Mouse (Mus musculus) adrenal gland, adult (tissue): ENCODE measurements around the gene Slc4a4.

Experiments used
- DNase-seq, 2 experiments: peaks; one replicate each; pipeline ENCODE4 v3.0.0; 2022 to 2023; ENCODE audit warnings: low spot score in 1 of 2; ENCODE audit not compliant: inconsistent age in 2 of 2

Slc4a4 gene

GRCm38 (mm10) chr5:89141761-89142160 is 255.1 kb downstream of the Slc4a4 start:
- no peak for DNase-seq

DNA sequence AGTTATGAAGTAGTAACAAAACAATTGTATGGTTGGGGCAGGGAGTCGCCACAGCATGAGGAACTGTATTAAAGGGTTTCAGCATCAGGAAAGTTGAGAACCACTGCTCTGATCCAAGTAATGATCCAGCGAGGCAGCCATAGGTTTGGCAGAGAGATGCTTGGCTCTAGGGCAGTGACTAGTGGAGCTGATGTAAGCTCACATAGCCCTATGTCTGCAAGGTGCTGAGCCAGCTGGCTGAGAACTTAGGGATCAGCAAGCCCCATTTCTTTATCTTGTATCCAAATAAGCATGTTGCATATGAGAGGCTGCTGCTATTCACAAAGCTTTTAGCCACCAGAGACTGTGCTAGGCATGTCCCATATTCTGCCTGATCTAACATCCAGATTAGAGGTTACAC is 259.7 kb downstream of the Slc4a4 start:
- no peak for DNase-seq

DNA sequence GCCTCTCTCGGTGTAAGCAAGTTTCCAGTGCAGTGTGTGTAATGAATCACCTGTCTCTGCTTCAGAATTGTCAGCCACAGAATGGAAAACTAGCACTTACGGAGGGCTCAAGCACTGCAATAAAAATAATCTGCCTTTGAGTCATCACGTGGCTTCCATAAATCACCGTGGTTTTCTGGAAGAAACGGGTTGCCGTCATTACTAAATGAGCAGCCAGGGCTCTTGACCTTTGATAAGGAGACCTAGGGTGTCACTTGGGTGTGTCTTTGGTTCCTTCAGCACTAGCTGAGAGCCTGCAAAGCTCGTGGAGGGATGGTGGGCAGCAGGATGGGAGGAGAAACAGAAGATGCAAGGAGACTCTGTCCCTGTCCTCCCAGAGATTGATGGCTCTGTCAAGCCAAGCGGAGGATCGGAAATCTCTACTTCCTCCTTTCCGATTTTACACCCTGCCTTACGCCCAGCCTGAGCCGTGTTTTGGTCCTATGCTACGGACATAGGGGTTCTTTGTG is 260.7 kb downstream of the Slc4a4 start:
- peak; percentile 6 to 71 for DNase-seq

GRCm38 (mm10) chr5:89149436-89150040 is 262.9 kb downstream of the Slc4a4 start:
- DNase-seq: no peak

- no peak for DNase-seq
Measured at GRCm38 (mm10) chr5:89151076-89151475, 264.5 kb downstream of the Slc4a4 start.

DNA sequence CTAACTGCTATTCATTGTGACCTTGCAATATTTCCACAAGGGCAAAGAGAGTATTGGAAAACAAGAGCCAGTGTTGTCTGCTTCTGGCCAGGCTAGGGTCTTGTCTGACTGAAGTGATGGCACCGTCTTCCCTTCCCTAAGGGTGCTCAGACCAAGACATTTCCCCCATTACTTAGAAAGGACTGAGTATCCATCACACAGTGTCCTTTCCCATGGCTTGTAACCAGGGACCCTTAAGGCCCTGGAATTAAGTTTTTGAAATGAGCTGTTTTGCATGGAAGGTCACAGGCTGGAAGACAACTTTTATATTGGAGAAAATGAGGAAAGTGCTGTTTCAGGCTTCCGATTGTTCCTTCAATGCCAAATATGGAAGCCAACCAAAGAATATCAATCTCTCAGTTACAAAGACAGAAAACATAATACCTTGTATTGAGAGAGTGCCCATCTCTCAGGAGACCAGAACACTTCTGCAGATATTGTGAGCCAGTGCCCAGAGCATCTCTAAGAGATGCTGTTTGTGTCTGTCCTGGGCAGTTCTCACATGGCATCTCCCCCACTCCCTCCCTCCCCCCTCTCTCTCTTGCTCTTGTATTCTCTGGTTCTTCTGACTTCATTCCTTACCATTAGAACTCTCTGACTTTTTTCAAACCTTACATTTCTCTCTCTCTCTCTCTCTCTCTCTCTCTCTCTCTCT is 284.6 kb downstream of the Slc4a4 start:
- no peak for DNase-seq

GRCm38 (mm10) chr5:89190063-89190462 is 303.4 kb downstream of the Slc4a4 start:
- DNase-seq: no peak

- no peak for DNase-seq
Measured at GRCm38 (mm10) chr5:89194654-89195053, 308.0 kb downstream of the Slc4a4 start.

DNA sequence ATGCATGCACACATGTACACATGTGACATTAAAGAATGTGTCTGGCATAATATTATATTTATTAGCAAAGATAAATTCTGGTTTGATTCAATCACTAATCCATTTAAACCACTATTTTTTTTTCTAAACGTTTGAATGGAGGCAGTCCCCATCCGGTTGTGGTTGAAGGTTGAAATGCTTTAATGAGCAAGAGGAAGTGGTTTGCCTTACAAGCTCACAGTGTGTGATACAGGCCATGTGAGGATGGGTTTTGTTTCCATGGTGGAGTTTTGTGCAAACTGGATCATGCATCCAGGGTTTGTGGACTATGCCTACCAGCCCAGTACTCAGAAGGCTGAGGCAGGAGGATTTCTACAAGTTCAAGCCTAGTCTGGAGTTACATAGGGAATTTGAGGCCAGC is 311.9 kb downstream of the Slc4a4 start:
- DNase-seq: no peak

GRCm38 (mm10) chr5:89209973-89210703 is 323.5 kb downstream of the Slc4a4 start:
- DNase-seq: no peak

DNA sequence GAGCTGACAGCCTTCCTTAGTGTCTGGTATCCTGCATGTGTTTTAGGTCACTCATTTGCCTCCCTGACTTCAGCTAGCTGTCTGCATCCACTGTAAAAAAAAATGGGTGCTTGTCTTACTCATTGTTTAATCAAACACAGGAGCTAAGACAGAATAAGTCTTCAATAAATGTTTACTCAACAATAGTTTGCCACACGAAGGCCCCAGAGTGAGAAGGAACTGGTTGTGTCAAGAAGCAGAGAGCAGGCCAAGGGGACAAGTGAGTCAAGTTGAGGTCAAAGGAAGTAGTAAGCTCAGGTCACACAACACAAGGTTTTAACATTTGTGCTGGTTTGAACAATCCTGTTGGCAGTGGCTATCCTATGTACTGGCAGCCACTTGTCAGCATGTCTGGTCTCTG is 324.4 kb downstream of the Slc4a4 start:
- DNase-seq: no peak

DNA sequence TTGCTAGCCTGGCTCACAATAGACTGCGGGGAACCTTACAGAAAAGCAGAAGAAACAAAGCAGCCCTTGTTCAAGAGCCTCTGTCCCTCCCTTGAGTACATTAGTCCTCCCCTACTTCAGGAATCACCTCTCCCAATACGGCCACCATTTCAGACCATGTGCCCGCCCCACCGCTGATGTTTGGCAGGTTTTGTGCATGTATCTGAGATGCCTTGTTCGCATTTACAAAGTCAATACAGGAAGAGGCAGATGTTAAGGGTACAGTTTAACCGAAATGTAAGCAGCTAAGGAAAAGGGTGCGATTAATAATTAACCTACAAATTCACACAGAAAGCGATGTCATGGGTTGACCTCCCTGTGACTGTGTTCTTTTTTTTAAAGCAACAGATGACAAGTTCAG is 331.6 kb downstream of the Slc4a4 start:
- DNase-seq: no peak

- DNase-seq: no peak
Measured at GRCm38 (mm10) chr5:89218709-89219108, 332.1 kb downstream of the Slc4a4 start.

DNA sequence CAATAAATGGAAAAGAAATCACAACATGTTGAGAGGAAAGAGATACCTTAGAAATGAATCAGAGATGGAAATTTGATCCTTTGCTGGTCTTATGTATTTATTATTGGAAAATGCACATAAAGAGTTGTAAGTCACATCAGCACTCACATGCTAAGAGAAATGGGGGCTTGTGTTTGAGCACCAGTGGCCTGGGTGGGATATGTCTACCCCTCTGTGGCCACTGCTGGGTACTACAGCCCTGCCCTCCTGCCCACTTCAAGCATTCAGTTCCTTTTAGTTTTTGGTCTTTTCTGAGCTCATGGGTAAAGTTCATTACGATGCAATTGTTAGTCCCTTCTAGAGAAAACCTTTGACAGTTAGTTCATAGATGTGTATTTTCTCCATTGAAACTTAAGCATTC is 335.0 kb downstream of the Slc4a4 start:
- peak in 1 of 2 experiments; percentile 34 for DNase-seq

DNA sequence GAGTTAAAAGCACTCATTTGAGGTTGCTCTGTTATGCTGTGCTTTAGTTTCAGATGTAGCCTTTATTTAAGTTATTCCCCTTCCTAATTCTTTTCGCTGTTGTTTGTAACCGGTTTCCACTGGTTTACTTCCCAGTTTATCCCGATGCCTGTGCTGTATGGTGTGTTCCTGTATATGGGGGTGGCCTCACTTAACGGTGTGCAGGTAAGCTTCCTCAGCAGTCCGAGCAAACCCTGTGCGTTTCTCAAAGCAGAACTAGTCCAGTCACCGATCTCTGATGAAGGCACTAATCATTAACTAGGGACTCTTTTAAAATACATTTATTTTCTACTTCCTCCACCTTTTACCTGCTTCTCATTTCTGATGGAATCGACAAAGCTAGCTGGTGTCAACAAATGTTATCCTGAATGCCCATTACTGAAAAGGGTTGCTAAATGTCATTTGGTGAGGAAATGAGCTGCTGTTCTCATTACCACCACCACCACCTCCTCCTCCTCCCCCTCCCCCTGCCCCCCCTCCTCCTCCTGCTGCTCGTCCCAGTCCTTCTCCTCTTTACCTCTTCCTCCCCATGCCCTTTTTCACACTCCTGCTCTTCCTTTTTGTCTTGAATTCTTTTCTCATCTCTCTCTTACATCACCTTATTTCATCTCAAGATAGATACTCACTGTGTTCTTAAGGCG is 336.6 kb downstream of the Slc4a4 start:
- DNase-seq: no peak

- DNase-seq: no peak
Measured at GRCm38 (mm10) chr5:89223744-89224368, 337.2 kb downstream of the Slc4a4 start.

DNA sequence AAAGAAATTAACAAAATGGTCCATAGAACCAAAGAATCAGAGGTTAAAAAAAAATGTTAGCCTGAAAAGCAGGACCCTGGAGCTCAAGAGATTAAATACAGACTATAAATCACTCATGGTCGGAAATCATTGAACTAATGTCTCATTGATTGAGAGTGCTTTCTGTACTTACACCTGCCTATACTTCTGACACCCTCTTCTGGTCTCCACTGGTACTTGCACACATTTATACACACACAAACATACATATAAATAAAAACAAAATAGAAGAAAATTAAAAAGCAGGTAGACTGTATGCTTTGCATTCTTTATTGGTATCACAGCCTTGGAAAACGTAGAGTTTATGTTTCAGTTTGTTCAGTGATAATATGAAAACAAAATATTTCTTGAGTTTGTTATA is 341.3 kb downstream of the Slc4a4 start:
- DNase-seq: no peak

DNA sequence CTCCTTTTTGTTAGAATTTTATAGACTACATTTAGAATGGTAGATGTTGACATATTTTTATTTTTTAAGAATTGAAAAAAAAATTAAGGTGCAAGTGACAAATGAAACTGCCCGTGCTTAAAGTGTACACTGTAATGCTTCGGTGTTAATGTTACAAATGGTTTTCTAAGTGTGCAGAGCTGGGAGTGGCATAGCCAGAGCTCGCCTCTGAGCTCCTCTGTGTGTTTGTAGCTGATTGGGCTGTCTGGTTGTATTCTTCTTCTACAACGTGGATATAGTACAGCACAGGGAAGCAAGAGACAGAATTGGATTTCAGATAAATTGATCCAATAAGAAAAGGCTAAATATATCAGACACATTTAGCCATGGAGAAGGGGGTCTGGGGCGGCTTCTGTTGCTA is 343.0 kb downstream of the Slc4a4 start:
- no peak for DNase-seq

- DNase-seq: no peak
Measured at GRCm38 (mm10) chr5:89232313-89232712, 345.7 kb downstream of the Slc4a4 start.

- DNase-seq: no peak
Measured at GRCm38 (mm10) chr5:89251806-89252205, 365.2 kb downstream of the Slc4a4 start.
